ENCODE assay signal across 8 mouse cellular contexts in the genomic region with DNA sequence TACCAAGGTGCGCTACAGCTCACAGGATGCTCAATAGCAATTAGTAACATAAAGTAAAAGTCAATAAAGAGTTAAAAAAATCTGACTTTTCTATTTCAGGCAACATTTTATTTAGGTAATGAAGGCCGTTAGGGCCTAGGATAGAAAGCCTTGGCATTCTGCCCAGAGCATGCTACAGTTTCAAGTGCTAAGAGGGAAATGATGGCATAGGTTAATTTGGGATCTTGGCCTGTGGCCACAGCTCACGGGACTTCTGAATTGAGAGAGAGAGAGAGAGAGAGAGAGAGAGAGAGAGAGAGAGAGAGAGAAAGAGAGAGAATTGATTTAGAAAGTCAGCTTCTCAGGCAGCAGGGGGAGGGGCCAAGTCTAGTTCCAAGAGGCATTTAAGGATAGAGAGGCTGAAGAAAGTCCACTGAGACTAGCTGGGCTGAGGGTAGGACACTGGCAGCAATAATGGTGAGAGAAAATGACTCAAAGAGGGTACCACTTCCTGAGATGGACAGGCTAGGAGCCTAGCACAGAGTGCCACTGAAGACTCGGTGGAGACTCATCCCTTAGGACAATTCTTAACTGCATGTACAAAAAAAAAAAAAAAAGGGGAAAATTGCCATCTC. TPM values are rescaled to one million over a fixed set of nuclear protein-coding genes. Genes with fewer than 3 reads are reported as not detected.
DNase-seq lines count a peak whose midpoint lies in the region; ATAC-seq lines count a peak whose summit lies in the region.
"Had no signal": no experiment of that assay in that cellular context is flagged by ENCODE, and none has a peak within 500 bp of the region (broad histone marks: within the 10 kb centered on the region; RNA-seq: fewer than 3 reads in every experiment).

No protein-coding gene starts in this region.

- no peaks in the 10 kb centered on the region for H3K36me3 ChIP-seq in neural tube, embryonic 13.5 days
- no peaks in the 10 kb centered on the region for H3K36me3 ChIP-seq in embryonic facial prominence, embryonic 14.5 days (ENCODE audit: control insufficient read depth, insufficient read depth, low read length)
- H3K36me3 ChIP-seq in heart, embryonic 15.5 days = no peaks in the 10 kb centered on the region
- H3K36me3 ChIP-seq in stomach, embryonic 14.5 days (ENCODE audit: control insufficient read depth, insufficient read depth, low read length) = no peaks in the 10 kb centered on the region

- no peak overlapping the region for H3K9ac ChIP-seq in neural tube, embryonic 13.5 days
- no peak overlapping the region for H3K9ac ChIP-seq in embryonic facial prominence, embryonic 14.5 days (ENCODE audit: low read depth, low read length)
- no peak overlapping the region for H3K9ac ChIP-seq in heart, embryonic 15.5 days
- no peak overlapping the region for H3K9ac ChIP-seq in stomach, embryonic 14.5 days (replicated peaks; ENCODE audit: low read depth, low read length)

- no peaks in the 10 kb centered on the region for H3K27me3 ChIP-seq in neural tube, embryonic 13.5 days
- no peaks in the 10 kb centered on the region for H3K27me3 ChIP-seq in embryonic facial prominence, embryonic 14.5 days (replicated peaks; ENCODE audit: control insufficient read depth, insufficient read depth, low read length)
- no peaks in the 10 kb centered on the region for H3K27me3 ChIP-seq in heart, embryonic 15.5 days
- no peaks in the 10 kb centered on the region for H3K27me3 ChIP-seq in stomach, embryonic 14.5 days (ENCODE audit: control insufficient read depth, insufficient read depth, low read length)

- peaks cover 16% of the 10 kb centered on the region for H3K4me1 ChIP-seq in neural tube, embryonic 13.5 days (replicated peaks)
- H3K4me1 ChIP-seq in embryonic facial prominence, embryonic 14.5 days (ENCODE audit: control insufficient read depth, insufficient read depth, low read length) = peaks cover 16% of the 10 kb centered on the region; the same call in 1 of the 2 replicates
- peaks cover 26% of the 10 kb centered on the region for H3K4me1 ChIP-seq in heart, embryonic 15.5 days (replicated peaks)
- peaks cover 7% of the 10 kb centered on the region; the same call in 1 of the 2 replicates for H3K4me1 ChIP-seq in stomach, embryonic 14.5 days (ENCODE audit: control insufficient read depth, insufficient read depth, low read length)

- no peak overlapping the region for H3K4me3 ChIP-seq in neural tube, embryonic 13.5 days
- no peak overlapping the region for H3K4me3 ChIP-seq in embryonic facial prominence, embryonic 14.5 days (ENCODE audit: low read depth, low read length)
- no peak overlapping the region for H3K4me3 ChIP-seq in heart, embryonic 15.5 days
- H3K4me3 ChIP-seq in stomach, embryonic 14.5 days (ENCODE audit: low read depth, low read length) = no peak overlapping the region

- 0 out of 2 replicates have a peak, but pooled peaks cover 4% of the 10 kb centered on the region for H3K9me3 ChIP-seq in neural tube, embryonic 13.5 days
- H3K9me3 ChIP-seq in embryonic facial prominence, embryonic 14.5 days (ENCODE audit: control insufficient read depth, low read length) = no peaks in the 10 kb centered on the region
- no peaks in the 10 kb centered on the region for H3K9me3 ChIP-seq in heart, embryonic 15.5 days (replicated peaks)
- no peaks in the 10 kb centered on the region for H3K9me3 ChIP-seq in stomach, embryonic 14.5 days (ENCODE audit: control insufficient read depth, low read depth, low read length)

- no peak for DNase-seq in neural tube, embryonic 10.5 days (ENCODE audit: extremely low spot score, low spot score)
- DNase-seq in embryonic facial prominence, embryonic 14.5 days (ENCODE audit: low spot score) = peak; percentile 96
- DNase-seq in kidney, postnatal 25 days = peak; percentile 87 to 89

- 48% methylated on average over 4 of the region's 4 CpGs for WGBS in neural tube, embryonic 13.5 days
- 29% methylated on average over 4 of the region's 4 CpGs for WGBS in embryonic facial prominence, embryonic 14.5 days
- WGBS in heart, embryonic 15.5 days = 19% methylated on average over 4 of the region's 4 CpGs
- WGBS in stomach, embryonic 14.5 days = 24% methylated on average over 4 of the region's 4 CpGs

- 0 out of 2 replicates have a peak, but pooled peaks have one; percentile 71 for ATAC-seq in neural tube, embryonic 13.5 days (ENCODE audit: low read depth)
- peak; percentile 82 for ATAC-seq in embryonic facial prominence, embryonic 14.5 days (ENCODE audit: low read depth)
- peak; percentile 88 for ATAC-seq in heart, embryonic 15.5 days (replicated peaks; ENCODE audit: insufficient number of reproducible peaks, insufficient read depth, low FRiP score, low read depth)
- ATAC-seq in stomach, embryonic 14.5 days (ENCODE audit: insufficient number of reproducible peaks, insufficient read depth, low FRiP score, low read depth) = peak; percentile 58; the same call in 1 of the 2 replicates
- no peak for ATAC-seq in megakaryocyte progenitor cell, adult 5-6 weeks (replicated peaks; ENCODE audit: poor library complexity)

- no peak overlapping the region for H3K4me2 ChIP-seq in neural tube, embryonic 13.5 days
- no peak overlapping the region for H3K4me2 ChIP-seq in embryonic facial prominence, embryonic 14.5 days (ENCODE audit: low read depth, low read length)
- peak overlapping the region; percentile 23; the same call in 1 of the 2 replicates for H3K4me2 ChIP-seq in heart, embryonic 15.5 days
- no peak overlapping the region for H3K4me2 ChIP-seq in stomach, embryonic 14.5 days (replicated peaks; ENCODE audit: low read depth, low read length)

- 0 out of 2 replicates have a peak overlapping the region, but pooled peaks have one; percentile 14 for H3K27ac ChIP-seq in neural tube, embryonic 13.5 days (replicated peaks)
- H3K27ac ChIP-seq in embryonic facial prominence, embryonic 14.5 days (replicated peaks; ENCODE audit: low read depth, low read length) = peak overlapping the region; percentile 49
- H3K27ac ChIP-seq in heart, embryonic 15.5 days = peak overlapping the region; percentile 83
- no peak overlapping the region for H3K27ac ChIP-seq in stomach, embryonic 14.5 days (ENCODE audit: low read length)
- H3K27ac ChIP-seq: macrophage had no signal

RNA-seq across cellular contexts. Expression of gene Klf14, which starts 52.6 kb away (rescaled TPM):
- 0.27 and 0.90 TPM in 2 replicates for polyA plus RNA-seq in neural tube, embryonic 13.5 days (2015; fragmentation: Nextera tagmentation; extraction: Ambion mirVana)
- 15.0 and 18.6 TPM in 2 replicates for polyA plus RNA-seq in embryonic facial prominence, embryonic 14.5 days (2014; fragmentation: Nextera tagmentation; extraction: Ambion mirVana)
- polyA plus RNA-seq in heart, embryonic 15.5 days (2015; fragmentation: Nextera tagmentation; extraction: Ambion mirVana) = 1.8 and 2.7 TPM in 2 replicates
- 3.7 and 5.4 TPM in 2 replicates for polyA plus RNA-seq in stomach, embryonic 14.5 days (2014; fragmentation: Nextera tagmentation; extraction: Ambion mirVana)
- not detected in 2 replicates for total RNA-seq in megakaryocyte progenitor cell, adult 5-6 weeks (2015)
- total RNA-seq in megakaryocyte progenitor cell, adult 5-6 weeks (2017) = 0.04 TPM in 1 of 2 replicates, not detected in the other
- polyA plus RNA-seq: macrophage had no signal
